Mouse (Mus musculus): ENCODE results near the gene Olfr629.
"Not testable (repeated sequence)": the region's sequence is repeated elsewhere in the genome, so short reads cannot be mapped to it uniquely, and the experiment has no call there.

The Olfr629 gene

DNA sequence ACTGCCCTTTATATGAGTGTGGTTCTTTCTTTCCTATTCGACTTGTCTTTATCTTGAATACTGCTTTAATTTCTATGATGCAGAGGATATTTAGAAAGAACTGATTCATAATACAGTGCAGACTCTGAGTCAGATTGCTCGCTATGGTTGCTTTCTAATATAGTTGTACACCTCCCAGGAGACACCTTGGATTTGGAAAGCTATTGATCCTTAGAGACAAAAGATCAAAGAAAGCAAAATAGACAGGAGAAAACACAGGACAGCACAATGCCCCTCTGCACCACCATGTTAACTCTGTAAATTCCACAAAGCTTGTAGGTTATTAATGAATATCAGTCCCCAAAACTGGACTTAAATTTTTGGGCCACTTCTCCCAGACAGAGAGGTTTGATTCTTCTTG lies at the start of gene Olfr629:
Gene Olfr629, minus strand, starts transcription at position 101 of the 400 bp plus-strand sequence.
- no peak for DNase-seq (ENCODE audit: low read depth, low spot score)

DNA sequence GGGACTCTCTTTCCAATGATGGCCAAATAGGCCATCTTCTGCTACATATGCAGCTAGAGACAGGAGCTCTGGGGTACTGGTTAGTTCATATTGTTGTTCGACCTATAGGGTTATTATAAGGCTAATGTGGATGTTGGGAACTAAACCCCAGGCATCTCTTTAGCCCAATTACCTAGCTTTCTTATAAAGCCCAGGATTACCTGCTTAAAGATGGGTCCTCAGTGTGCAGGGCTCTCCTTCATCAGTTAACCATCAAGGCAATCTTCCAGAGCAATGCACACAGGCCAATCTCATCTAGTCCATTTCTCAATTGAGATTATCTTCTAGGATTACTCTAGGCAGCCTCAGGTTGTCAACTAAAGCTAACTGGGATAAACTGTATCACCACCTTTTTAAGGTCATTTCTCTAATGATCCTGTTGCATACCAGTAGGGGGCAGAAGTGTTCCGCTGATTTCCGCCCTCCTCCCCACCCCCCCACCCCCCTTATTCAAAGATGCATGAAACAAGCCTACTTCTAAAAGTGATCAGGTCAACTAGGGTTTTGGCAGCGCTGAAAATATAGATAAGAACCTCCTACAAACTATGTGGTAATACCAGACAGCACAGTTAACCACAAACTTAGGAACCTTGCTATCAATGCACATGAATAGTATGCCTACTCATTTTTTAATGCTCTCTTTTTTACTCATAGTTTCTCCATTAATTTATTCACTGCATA lies 48.1 kb upstream of the Olfr629 start:
- no peak for DNase-seq (ENCODE audit: low read depth, low spot score)

DNA sequence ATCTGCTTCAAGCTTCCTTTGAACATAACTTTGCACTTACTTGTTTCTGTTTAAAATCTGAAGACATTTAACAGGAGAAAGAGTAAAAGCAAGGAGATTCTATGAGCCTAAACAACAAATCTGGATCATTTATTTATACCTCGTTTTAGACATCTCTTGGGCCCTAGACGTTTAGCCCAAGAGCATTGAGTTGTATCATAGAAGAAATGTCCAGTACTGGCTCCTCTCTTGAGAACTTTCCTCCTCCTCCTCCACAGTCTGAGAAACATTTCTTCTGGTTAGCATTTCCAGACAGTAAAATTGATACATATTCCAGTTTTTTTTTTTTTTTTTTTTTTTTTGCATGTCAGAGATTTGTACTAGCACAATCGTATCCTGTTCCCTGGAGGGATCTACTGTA lies 47.0 kb upstream of the Olfr629 start, which contains the start of gene Olfr67:
Gene Olfr67, minus strand, starts transcription at position 101 of the 400 bp plus-strand sequence.
- DNase-seq (ENCODE audit: low read depth, low spot score) = no peak

DNA sequence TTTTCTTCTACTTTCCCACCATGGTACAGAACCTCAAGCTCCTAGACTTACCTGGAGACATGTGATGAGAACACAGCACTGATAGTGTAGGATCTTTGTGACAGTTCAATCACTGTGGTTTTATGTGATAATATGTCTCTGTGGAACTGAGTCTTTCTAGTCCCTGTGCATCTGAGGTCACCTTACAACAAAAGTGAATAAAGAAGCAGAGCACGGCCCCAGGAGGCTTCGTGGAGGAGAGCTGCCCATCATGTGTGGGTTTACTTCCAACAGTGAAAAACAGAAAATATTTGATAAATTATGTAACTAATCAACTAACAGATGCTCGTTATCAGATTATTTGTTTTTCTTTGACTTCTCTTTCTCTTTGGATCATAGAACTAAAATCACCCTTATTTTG lies 34.9 kb upstream of the Olfr629 start, which contains the start of gene Olfr68:
Gene Olfr68, minus strand, starts transcription at position 101 of the 400 bp plus-strand sequence.
- no peak for DNase-seq (ENCODE audit: low read depth, low spot score)

DNA sequence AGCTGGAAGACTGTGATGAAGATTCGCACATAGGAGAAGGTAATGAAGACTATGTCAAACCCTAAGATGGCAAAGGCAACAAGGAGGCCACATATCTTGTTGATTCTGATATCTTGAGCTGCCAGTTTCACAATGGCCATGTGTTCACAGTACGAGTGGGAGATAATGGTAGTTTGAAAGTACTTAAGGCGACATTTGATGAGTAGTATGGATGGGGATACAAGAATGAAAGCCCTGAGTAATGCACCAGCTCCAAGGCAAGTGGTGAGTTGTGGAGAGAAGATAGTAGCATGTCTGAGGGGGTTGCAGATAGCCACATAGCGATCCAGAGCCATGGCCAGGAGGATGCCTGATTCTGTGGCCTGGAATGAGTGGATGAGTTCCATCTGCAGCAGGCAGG lies 32.9 kb upstream of the Olfr629 start:
- DNase-seq (ENCODE audit: low read depth, low spot score) = not testable (repeated sequence)

DNA sequence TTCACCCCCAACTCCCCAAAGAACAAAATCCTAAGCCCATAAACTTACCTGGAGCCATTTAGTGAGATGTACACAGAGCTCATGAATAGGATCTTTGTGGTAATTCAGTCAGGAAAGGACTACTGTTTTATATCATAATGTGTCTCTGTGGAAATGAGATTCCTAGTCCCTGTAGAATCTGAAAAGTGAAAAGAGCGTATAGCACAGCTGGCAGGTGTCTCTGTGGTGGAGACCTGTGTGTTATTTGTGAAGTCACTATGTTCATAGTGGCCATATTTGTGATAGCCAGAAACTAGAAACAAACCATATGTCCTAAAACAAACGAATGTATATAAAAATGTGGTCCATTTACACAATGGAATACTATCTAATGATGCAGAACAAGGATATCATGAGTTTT lies 26.8 kb upstream of the Olfr629 start, which contains the start of gene Olfr69:
Gene Olfr69, minus strand, starts transcription at position 101 of the 400 bp plus-strand sequence.
- no peak for DNase-seq (ENCODE audit: low read depth, low spot score)

DNA sequence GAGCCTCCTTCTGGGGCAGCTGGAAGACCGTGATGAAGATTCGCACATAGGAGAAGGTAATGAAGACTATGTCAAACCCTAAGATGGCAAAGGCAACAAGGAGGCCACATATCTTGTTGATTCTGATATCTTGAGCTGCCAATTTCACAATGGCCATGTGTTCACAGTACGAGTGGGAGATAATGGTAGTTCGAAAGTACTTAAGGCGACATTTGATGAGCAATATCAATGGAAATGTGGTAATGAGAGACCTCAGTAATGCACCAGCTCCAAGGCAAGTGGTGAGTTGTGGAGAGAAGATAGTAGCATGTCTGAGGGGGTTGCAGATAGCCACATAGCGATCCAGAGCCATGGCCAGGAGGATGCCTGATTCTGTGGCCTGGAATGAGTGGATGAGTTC lies 22.9 kb upstream of the Olfr629 start:
- DNase-seq (ENCODE audit: low read depth, low spot score) = not testable (repeated sequence)

DNA sequence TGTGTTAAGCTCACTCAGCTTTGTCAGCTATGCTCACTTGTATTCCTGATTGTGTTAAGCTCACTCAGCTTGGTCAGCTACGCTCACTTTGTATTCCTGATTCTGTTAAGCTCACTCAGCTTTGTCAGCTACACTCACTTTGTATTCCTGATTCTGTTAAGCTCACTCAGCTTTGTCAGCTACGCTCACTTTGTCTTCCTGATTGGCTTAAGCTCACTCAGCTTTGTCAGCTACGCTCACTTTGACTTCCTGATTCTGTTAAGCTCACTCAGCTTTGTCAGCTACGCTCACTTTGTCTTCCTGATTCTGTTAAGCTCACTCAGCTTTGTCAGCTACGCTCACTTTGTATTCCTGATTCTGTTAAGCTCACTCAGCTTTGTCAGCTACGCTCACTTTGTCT lies 17.5 kb upstream of the Olfr629 start:
- not testable (repeated sequence) for DNase-seq (ENCODE audit: low read depth, low spot score)

DNA sequence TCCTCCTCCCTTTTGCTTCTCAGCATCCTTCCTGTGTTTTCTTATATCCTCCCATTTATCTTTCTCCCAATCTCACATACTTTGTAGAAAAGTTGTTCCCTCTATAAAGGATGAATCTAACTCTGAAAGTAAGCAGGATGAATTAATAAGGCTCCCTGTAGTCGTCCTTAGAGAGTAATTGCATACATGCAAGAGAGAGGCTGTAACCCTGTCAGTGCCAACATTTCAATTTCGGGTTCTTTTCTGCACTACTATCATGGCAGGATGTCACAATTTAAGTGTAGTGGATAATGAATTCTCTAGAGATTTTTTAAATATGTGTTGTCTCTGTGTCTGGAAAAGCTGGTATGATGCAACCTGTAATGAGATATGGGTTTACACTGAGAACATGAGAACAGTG lies 12.5 kb upstream of the Olfr629 start, which contains the start of gene Olfr630:
Gene Olfr630, minus strand, starts transcription at position 101 of the 400 bp plus-strand sequence.
- no peak for DNase-seq (ENCODE audit: low read depth, low spot score)

DNA sequence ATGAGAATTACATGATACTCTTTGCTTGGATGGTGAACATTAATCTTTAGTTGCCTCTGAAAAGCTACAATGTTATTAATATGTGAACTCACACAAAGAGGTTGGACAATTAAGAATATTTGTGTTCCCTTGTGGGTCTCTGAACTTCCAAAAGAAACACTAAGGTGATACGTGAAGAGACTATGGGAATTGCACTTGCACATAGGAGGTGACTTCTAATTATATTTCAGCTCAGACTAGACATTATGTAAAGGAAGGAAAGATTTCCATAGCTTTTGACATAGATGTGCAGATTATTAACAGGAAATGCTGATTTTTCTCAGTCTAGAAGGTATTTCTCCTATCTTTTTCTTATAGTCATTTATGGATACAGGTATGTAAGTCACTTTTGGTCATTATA lies 14.7 kb downstream of the Olfr629 start, which contains the start of gene Olfr628:
Gene Olfr628, plus strand, starts transcription at position 301 of the 400 bp plus-strand sequence.
- no peak for DNase-seq (ENCODE audit: low read depth, low spot score)

DNA sequence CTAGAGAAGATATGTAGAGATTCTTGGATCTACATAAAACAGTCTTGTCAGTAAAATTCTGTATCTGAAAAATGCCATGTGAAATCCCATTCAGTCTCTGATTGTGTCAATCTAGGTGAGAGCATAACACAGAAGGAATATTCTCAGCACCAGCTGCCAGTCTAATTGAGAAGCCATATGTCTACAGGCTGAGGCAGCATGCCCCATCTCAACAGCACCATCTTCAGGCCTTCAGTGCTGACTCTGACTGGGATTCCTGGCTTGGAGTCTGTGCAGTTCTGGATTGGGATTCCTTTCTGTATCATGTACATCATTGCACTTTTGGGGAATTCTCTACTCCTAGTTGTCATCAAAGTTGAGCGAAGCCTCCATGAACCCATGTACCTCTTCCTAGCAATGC lies 28.3 kb downstream of the Olfr629 start:
- DNase-seq (ENCODE audit: low read depth, low spot score) = not testable (repeated sequence)

DNA sequence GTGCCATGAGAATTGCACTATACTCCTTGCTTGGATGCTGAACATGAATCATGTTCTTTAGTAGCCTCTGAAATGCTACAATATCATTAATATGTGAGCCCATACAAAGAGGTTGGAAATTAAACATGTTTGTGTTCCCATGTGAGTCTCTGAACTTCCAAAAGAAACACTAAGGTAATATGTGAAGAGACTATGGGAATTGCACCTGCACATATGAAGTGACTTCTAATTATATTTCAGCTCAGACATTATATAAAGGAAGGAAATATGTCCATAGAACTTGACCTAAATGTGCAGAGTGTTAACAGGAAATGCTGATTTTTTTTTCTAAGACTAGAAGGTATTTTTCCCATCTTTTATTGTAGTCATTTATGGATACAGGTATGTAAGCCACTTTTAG lies 30.4 kb downstream of the Olfr629 start, which contains the start of gene Olfr243:
Gene Olfr243, plus strand, starts transcription at position 301 of the 400 bp plus-strand sequence.
- DNase-seq (ENCODE audit: low read depth, low spot score) = no peak

DNA sequence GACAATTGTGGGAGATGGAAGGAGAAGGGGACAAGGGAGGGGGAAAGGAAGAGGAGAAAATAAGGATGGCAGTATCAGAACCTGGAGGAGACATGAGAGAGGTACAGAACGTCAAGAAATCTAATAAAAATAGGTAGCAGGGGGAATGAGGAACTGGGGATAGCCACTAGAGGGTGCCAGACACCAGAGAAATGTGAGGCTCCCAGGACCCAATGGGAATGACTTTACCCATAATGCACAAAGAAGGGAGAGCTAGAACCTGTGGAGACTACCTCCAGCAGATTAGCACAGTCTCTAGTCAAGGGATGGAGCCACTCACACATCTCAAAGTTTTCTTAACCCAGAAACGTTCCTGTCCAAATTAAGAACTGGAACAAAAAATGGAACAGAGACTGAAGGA lies 32.7 kb downstream of the Olfr629 start:
- no peak for DNase-seq (ENCODE audit: low read depth, low spot score)

DNA sequence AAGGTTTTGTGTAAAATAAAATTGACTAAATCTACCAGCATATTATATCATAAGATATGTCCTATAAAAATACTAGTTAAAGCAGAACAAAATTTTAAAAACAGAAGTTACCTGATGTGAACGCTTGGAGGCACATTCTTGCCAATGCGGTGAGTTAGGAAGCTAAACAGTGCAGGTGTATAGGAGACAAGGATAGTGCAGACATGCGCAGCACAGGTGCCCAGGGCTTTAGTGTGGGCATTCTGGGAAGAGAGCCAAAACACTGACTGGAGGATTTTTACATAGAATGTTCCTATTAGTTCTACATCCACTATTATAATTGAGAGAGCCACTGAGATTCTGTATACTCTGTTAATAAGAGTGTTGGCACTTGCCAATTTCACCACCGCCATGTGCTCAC lies 45.3 kb downstream of the Olfr629 start:
- no peak for DNase-seq (ENCODE audit: low read depth, low spot score)
